In genomic region chr4:33869317-33869716, GRCm38 (mm10) we compare ENCODE assay signal across 24 mouse cellular contexts. TPM values are rescaled to one million over a fixed set of nuclear protein-coding genes. Genes with fewer than 3 reads are reported as not detected.
DNase-seq lines count a peak whose midpoint lies in the region; ATAC-seq lines count a peak whose summit lies in the region.
"Had no signal": no experiment of that assay in that cellular context is flagged by ENCODE, and none has a peak within 500 bp of the region (broad histone marks: within the 10 kb centered on the region; RNA-seq: fewer than 3 reads in every experiment).

No protein-coding gene starts in this region.

- H3K27me3 ChIP-seq in forebrain, embryonic 15.5 days = no peaks in the 10 kb centered on the region
- H3K27me3 ChIP-seq in forebrain, embryonic 12.5 days = no peaks in the 10 kb centered on the region
- no peaks in the 10 kb centered on the region for H3K27me3 ChIP-seq in kidney, embryonic 16.5 days (ENCODE audit: insufficient read depth, low read length)
- H3K27me3 ChIP-seq in kidney, embryonic 14.5 days (ENCODE audit: control insufficient read depth, insufficient read depth, low read length) = no peaks in the 10 kb centered on the region
- H3K27me3 ChIP-seq: heart, embryonic 13.5 days; hindbrain, embryonic 15.5 days; limb, embryonic 13.5 days; liver, embryonic 12.5 days; megakaryocyte, embryonic 14.5 days; midbrain, embryonic 13.5 days had no signal

- H3K4me3 ChIP-seq in forebrain, embryonic 15.5 days = no peak overlapping the region
- H3K4me3 ChIP-seq in forebrain, embryonic 12.5 days (replicated peaks) = no peak overlapping the region
- no peak overlapping the region for H3K4me3 ChIP-seq in kidney, embryonic 16.5 days (ENCODE audit: low read length)
- no peak overlapping the region for H3K4me3 ChIP-seq in kidney, embryonic 14.5 days (ENCODE audit: low read length)
- H3K4me3 ChIP-seq: erythroblast, embryonic 14.5 days; heart, embryonic 13.5 days; hindbrain, embryonic 10.5 days; hindbrain, embryonic 15.5 days; limb, embryonic 13.5 days; liver, embryonic 12.5 days; megakaryocyte, embryonic 14.5 days; midbrain, embryonic 13.5 days had no signal

- H3K36me3 ChIP-seq in forebrain, embryonic 15.5 days = no peaks in the 10 kb centered on the region
- H3K36me3 ChIP-seq in forebrain, embryonic 12.5 days (replicated peaks) = no peaks in the 10 kb centered on the region
- no peaks in the 10 kb centered on the region for H3K36me3 ChIP-seq in kidney, embryonic 16.5 days (ENCODE audit: insufficient read depth, low read length)
- no peaks in the 10 kb centered on the region for H3K36me3 ChIP-seq in kidney, embryonic 14.5 days (ENCODE audit: control insufficient read depth, insufficient read depth, low read length)
- H3K36me3 ChIP-seq: heart, embryonic 13.5 days; hindbrain, embryonic 10.5 days; hindbrain, embryonic 15.5 days; limb, embryonic 13.5 days; liver, embryonic 12.5 days; midbrain, embryonic 13.5 days had no signal

- DNase-seq in kidney, postnatal 36 days = peak; percentile 8 to 31
- DNase-seq in spleen, adult 12 weeks (ENCODE audit: low spot score) = no peak
- no peak for DNase-seq in thymus, postnatal 36 days
- DNase-seq: adrenal gland, postnatal 14 days; cerebellum, adult 2 months; cerebellum, postnatal 14 days; gastrocnemius, postnatal 10 days; heart, postnatal 10 days; liver, postnatal 0 days; lung, postnatal 4 days; right cerebral cortex, adult 18-20 months had no signal

- H3K27ac ChIP-seq in forebrain, embryonic 15.5 days (replicated peaks) = 0 out of 2 replicates have a peak overlapping the region, but pooled peaks have one; percentile 8
- no peak overlapping the region for H3K27ac ChIP-seq in forebrain, embryonic 12.5 days
- H3K27ac ChIP-seq in kidney, embryonic 16.5 days (ENCODE audit: low read length) = no peak overlapping the region
- H3K27ac ChIP-seq in kidney, embryonic 14.5 days (ENCODE audit: low read depth, low read length) = no peak overlapping the region
- H3K27ac ChIP-seq: heart, embryonic 13.5 days; hindbrain, embryonic 10.5 days; hindbrain, embryonic 15.5 days; limb, embryonic 13.5 days; liver, embryonic 12.5 days; midbrain, embryonic 13.5 days had no signal

- no peaks in the 10 kb centered on the region for H3K9me3 ChIP-seq in forebrain, embryonic 15.5 days
- no peaks in the 10 kb centered on the region for H3K9me3 ChIP-seq in forebrain, embryonic 12.5 days
- H3K9me3 ChIP-seq in kidney, embryonic 16.5 days (ENCODE audit: low read length) = no peaks in the 10 kb centered on the region
- no peaks in the 10 kb centered on the region for H3K9me3 ChIP-seq in kidney, embryonic 14.5 days (ENCODE audit: control insufficient read depth, low read length)
- H3K9me3 ChIP-seq: hindbrain, embryonic 10.5 days; hindbrain, embryonic 15.5 days; limb, embryonic 13.5 days; liver, embryonic 12.5 days; midbrain, embryonic 13.5 days had no signal

- no peak overlapping the region for H3K4me2 ChIP-seq in forebrain, embryonic 15.5 days (replicated peaks)
- H3K4me2 ChIP-seq in forebrain, embryonic 12.5 days = no peak overlapping the region
- H3K4me2 ChIP-seq in kidney, embryonic 16.5 days (replicated peaks; ENCODE audit: low read depth, low read length) = no peak overlapping the region
- no peak overlapping the region for H3K4me2 ChIP-seq in kidney, embryonic 14.5 days (replicated peaks; ENCODE audit: low read depth, low read length)
- H3K4me2 ChIP-seq: heart, embryonic 13.5 days; hindbrain, embryonic 15.5 days; limb, embryonic 13.5 days; liver, embryonic 12.5 days; midbrain, embryonic 13.5 days had no signal

- 45% methylated on average over 5 of the region's 5 CpGs for WGBS in forebrain, embryonic 15.5 days
- WGBS in forebrain, embryonic 12.5 days = 42% methylated on average over 5 of the region's 5 CpGs
- WGBS in kidney, embryonic 16.5 days = 30% methylated on average over 5 of the region's 5 CpGs
- 37% methylated on average over 5 of the region's 5 CpGs for WGBS in kidney, embryonic 14.5 days

- H3K9ac ChIP-seq in forebrain, embryonic 15.5 days (replicated peaks) = no peak overlapping the region
- H3K9ac ChIP-seq in forebrain, embryonic 12.5 days = no peak overlapping the region
- no peak overlapping the region for H3K9ac ChIP-seq in kidney, embryonic 16.5 days (replicated peaks; ENCODE audit: low read length)
- no peak overlapping the region for H3K9ac ChIP-seq in kidney, embryonic 14.5 days (ENCODE audit: low read depth, low read length)
- H3K9ac ChIP-seq: heart, embryonic 13.5 days; hindbrain, embryonic 15.5 days; limb, embryonic 13.5 days; liver, embryonic 12.5 days; liver, postnatal 0 days; midbrain, embryonic 13.5 days had no signal

- no peak for ATAC-seq in forebrain, embryonic 15.5 days (replicated peaks)
- no peak for ATAC-seq in forebrain, embryonic 12.5 days (ENCODE audit: low FRiP score)
- peak; percentile 75 for ATAC-seq in kidney, embryonic 16.5 days (ENCODE audit: low FRiP score, low TSS enrichment)
- no peak; the same call in 1 of the 2 replicates for ATAC-seq in kidney, embryonic 14.5 days (ENCODE audit: low FRiP score, low TSS enrichment)
- ATAC-seq: inflammation-experienced regulatory T-cells, adult 6 months; liver, embryonic 12.5 days; liver, postnatal 0 days; midbrain, embryonic 13.5 days had no signal

- no peaks in the 10 kb centered on the region for H3K4me1 ChIP-seq in forebrain, embryonic 15.5 days
- no peaks in the 10 kb centered on the region for H3K4me1 ChIP-seq in forebrain, embryonic 12.5 days
- H3K4me1 ChIP-seq in kidney, embryonic 16.5 days (ENCODE audit: insufficient read depth, low read length) = no peaks in the 10 kb centered on the region
- no peaks in the 10 kb centered on the region for H3K4me1 ChIP-seq in kidney, embryonic 14.5 days (ENCODE audit: control insufficient read depth, insufficient read depth, low read length)
- H3K4me1 ChIP-seq: heart, embryonic 13.5 days; hindbrain, embryonic 10.5 days; hindbrain, embryonic 15.5 days; limb, embryonic 13.5 days; liver, embryonic 12.5 days; midbrain, embryonic 13.5 days had no signal

RNA-seq across cellular contexts. Expression of gene Cnr1, which starts 55.1 kb away (rescaled TPM):
- polyA plus RNA-seq in forebrain, embryonic 15.5 days (2015; fragmentation: Nextera tagmentation; extraction: Ambion mirVana) = 71.3 and 75.5 TPM in 2 replicates
- polyA plus RNA-seq in forebrain, embryonic 12.5 days (2016; fragmentation: Nextera tagmentation; extraction: Ambion mirVana) = 34.9 and 35.4 TPM in 2 replicates
- 0.45 and 0.58 TPM in 2 replicates for polyA plus RNA-seq in kidney, embryonic 16.5 days (2015; fragmentation: Nextera tagmentation; extraction: Ambion mirVana)
- 0.29 and 0.34 TPM in 2 replicates for polyA plus RNA-seq in kidney, embryonic 14.5 days (2014; fragmentation: Nextera tagmentation; extraction: Ambion mirVana)
- polyA plus RNA-seq: erythroblast, embryonic 14.5 days; inflammation-experienced regulatory T-cells, adult 6 months had no signal

Comparison
In these comparisons a context has a peak if more than half of its experiments do, and no peak if none do; other contexts are left out.
1. DNase-seq: peak in kidney, postnatal 36 days (2 of 2); none in spleen, adult 12 weeks (single experiment) and thymus, postnatal 36 days (0 of 2).
2. RNA of gene Cnr1, which starts 55.1 kb away (polyA plus RNA-seq): 71.3 to 75.5 TPM in forebrain, embryonic 15.5 days and 34.9 to 35.4 TPM in forebrain, embryonic 12.5 days; 0.45 to 0.58 TPM in kidney, embryonic 16.5 days and 0.29 to 0.34 TPM in kidney, embryonic 14.5 days; every median in the first group is over 10 times any median in the second.